Mouse (Mus musculus) G1E (cell line): ENCODE measurements around the gene Tmem229b.

Experiments
- CTCF ChIP-seq: IDR thresholded peaks from 2 replicates; pipeline ENCODE4 v1.5.1; 2012; ENCODE audit warnings: low read depth, low read length, inconsistent platforms, mixed read lengths
- GATA1 ChIP-seq: IDR thresholded peaks from 2 replicates; pipeline ENCODE4 v1.6.1; 2012; ENCODE audit warnings: borderline replicate concordance, low read length, inconsistent platforms, mixed read lengths
- POLR2AphosphoS5 ChIP-seq: IDR thresholded peaks from 2 replicates; pipeline ENCODE4 v1.6.1; 2012; ENCODE audit warnings: low read depth, low read length, inconsistent platforms; ENCODE audit not compliant: insufficient replicate concordance
- TAL1 ChIP-seq: conservative IDR thresholded peaks from 2 replicates; pipeline ENCODE4 v1.6.1; 2012; ENCODE audit warnings: low read depth, low read length, inconsistent platforms, mixed read lengths

- TF ChIP-seq CTCF (no peak), POLR2AphosphoS5 (no peak), GATA1 (no peak), TAL1 (no peak)
Observed at GRCm38 (mm10) chr12:79034331-79034730, 26.9 kb upstream of the Tmem229b start.
